Mouse (Mus musculus): ENCODE data around the gene Nacad.

Gene Nacad

DNA sequence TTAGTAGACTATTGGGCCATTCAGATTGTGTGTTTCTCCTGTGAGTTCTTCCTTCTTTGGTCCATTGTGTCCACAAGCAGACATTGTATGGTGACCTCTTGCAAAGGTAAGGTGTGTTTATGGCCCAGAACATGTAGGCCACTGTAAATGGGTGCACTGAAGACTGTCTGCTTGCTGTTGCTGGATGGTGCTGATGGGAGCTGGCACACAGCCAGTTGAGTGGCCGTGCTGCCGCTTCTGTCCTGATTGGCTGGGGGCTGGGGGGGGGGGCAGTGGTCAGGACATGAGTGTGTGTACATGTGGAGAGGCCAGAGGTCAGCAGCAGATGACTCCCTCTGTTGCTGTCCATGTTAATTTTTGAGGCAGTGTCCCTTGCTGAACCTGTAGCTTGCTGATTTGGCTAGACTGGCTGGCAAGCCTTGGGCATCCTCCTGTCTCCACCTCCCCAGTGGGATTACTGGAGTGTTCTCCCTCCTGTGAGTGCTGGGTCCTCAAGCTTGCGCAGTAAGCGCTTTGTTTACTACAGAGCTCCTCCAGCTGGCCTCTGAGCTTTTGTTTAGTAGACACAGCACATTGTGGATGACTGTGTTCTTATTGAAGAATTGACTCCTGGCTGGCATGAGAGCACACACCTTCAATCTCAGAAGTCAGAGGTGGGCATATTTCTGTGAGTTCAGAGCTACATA lies 25.6 kb downstream of the Nacad start:
- DNase-seq = no peak

DNA sequence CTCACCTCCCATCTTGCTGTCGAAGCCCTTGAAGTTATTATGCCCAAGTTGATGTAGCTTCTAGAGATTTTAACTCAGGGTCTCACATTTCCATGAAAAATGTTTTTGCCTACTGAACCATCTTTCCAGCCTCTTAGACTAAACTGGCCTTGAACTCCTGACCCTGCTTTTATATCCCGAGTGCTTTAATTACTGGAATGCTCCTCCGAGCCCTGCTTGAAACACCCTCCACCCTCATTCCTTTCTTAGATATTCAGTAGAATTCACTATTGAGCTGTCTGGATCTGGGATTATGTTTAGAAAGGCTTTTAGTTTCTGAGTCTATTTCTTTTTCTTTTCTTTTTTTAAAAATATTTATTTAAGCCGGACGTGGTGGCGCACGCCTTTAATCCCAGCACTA lies 26.5 kb downstream of the Nacad start:
- no peak for DNase-seq

DNA sequence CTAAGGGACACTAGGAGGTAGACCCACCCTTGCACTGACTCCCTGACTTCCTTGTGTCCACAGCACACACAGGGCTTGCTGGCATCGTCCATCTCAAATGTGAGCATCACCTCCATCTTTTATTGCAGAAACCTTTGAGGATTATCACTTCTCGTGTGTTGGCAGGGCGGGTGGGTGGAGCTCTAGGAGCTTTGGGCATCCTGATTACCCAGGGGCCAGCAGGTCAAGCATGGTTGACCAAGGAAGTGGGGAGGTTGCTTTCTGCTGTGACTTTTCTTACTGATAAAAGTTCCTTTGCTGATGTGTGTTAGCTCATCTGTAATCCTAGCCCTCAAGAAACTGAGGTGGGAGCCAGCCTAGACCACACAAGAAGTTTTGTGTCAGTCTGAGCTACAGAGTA lies 29.7 kb downstream of the Nacad start:
- no peak for DNase-seq

DNA sequence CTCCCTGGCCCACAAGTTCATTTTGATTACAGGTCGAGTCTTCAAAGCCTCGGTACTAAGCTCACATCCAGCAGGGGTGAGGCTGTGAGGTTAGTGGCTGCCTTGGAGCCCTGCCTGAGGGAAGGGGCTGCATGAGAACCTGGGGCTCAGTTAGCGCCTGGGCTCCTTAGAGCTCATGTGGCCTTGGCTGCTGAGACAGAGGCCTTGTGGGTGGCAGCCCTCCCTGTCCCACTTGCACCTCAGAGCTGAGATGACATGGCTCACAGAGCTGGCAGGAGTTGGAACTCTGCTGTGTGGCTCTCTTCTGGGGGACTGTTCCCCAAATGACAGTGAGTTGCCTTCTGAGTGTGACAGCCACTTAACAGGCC lies 36.5 kb downstream of the Nacad start:
- no peak for DNase-seq

DNA sequence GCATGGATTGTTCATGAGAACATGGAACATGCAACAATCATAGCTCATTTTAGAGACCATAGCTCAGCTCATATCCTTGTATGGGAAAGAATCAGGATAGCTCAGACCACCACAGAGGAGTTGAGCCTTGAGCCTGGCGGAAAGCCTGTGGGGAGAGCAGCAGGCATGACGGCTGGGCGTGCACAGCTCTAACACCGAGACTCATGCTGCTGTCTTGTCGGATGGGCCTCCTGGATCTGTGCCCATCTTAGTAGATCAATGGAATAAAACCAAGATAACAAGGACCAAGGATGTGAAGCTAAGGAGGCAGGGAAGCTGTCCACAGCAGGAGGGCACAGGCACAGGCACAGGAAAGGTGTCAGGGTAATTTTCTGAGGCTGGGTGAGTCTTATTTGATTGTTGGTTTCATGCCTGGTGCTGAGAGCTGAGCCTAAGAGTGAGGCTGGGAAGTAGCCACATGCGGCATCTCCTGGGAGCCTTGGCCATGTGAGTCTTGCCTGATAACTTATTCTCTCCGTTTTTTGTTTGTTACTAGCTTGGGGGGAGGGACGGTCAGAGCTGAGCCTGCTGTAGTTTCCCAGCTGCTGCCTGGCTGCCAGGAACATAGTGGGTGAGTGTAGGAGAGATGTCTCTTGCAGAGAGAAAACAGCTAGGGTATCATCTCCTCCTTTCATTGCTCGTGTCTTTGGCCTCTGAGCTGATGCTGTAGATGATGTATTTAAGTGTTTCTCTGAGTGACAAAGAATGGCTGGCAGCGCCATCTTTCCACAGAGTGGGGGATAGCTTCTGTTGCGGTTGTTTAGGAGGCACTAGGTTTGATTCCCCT lies 37.1 kb downstream of the Nacad start:
- DNase-seq = no peak

DNA sequence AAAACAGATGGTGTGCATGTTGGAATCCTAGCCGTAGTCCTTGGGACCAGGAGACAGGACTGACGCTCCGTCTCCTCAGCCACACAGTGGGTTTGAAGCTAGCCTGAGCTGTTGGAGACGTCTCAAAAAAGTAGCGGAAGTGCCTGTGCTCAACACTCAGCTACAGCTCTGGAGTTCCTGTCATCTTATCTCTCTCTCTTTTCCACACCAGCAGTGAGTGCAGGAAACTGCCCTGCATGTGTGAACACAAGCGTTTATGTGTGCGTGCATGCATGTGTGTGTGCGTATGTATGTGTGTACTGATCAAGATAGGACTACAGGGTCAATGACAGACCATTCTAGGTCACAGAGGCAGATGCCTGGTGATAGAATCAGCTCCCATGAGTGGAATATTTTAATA lies 37.9 kb downstream of the Nacad start:
- DNase-seq = no peak

DNA sequence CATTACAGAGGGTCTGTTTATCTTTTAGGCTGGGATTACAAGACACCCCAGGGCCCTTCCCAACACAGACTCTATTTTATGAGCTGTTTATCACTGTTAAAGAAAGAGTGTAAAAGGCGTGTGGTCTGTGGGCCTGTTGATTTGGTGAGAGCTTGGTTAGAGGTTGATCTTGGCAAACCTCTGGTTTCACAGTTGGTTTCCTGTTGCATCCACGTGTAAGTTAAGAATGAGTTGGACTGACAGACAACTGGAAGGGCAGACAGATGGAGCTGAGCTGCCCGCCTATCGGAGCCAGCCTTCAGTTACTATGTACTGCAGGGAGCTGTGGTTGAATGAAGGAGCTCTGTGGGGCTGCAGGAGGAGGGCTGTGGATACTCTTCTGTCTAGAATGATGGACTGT lies 39.4 kb downstream of the Nacad start:
- no peak for DNase-seq

DNA sequence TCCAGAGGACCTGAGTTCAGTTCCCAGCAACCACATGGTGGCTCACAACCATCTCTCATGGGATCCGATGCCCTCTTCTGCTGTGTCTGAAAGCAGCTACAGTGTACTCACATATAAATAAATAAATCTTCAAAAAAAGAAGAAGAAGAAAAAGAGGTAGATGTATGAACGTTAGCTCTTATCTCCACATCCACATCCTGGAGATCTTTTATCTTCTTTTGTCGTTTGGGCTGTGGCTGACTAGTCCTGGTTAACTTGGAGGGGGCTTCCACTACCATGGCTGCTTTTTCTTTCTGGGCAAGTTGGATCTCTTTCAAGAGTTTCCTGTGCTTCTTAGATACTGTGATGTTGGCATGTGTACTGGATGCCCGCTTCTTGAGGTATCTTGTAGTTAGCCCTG lies 42.7 kb downstream of the Nacad start:
- DNase-seq = no peak

DNA sequence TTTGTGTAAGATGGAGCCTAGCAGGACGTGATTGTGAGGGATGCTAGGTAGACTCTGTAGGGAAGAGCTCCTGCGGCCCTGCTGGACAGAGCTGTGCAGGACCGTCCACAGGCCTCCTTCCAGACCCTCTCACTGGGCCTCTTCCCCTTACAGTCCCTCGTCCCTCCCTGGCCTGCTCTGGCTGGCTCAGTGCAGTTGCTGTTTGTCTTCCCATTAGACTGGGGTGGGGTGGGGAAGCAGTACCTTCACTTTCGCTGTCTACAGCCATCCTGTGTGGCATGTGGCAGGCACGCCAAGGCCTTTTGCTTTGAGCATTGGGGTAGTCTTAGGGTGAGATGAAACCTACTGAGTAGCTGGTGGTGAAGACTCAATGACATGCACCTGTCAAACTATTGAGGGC lies 43.5 kb downstream of the Nacad start:
- DNase-seq = peak; percentile 49 to 61

DNA sequence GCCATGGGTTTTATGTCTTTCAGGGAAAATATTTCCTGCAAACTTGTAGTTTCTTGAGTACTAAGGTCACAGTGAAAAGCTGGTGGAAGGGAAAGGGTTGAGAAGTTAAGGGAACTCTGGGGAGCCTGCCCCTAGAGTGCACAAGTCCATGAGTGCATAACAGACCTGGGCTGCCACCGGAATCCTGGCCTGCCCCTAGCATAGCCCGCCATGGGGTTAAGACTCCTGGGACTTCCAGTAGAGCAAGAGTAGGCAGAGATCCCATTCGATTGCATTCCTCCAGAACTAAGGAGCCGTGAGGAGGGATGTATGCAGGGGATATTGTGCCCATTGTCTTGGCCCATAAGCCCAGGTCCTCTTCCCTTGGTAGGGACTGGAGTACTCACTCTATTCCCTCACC lies 44.4 kb downstream of the Nacad start:
- peak; percentile 41 to 50 for DNase-seq

DNA sequence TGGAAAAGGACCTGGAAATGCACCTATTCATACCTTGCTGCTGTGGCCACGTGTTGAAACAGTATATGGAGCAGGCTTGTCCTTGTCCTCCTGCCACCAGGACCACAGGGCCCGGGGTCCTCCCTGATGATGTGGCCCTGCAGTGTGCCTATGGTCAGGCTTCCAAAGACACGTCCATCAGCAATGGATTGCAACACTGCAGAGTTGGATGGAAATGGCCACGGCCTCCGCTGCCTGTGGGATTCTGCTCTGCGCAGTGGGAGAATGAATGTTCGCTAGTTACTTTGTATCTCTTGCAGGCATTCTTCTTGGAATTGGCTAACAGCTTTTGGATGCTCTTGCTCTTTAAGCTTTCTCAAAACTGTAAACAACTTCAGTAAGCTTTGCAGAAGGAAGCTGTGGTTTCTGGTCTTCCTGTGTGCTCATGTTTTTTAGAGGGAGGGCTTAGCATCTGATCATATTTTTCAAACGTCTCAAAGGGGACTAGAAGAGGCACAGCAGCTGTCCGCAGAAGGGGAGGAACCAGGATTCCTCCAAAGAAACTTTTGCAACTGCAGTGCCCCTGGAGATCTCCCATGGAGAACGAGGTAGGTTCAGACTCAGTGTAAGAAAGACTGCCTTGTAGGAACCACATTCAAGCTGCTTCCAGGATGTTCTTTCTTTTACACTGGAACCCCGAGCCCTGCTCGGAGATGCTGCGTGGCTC lies 45.0 kb downstream of the Nacad start:
- peak; percentile 57 for DNase-seq

DNA sequence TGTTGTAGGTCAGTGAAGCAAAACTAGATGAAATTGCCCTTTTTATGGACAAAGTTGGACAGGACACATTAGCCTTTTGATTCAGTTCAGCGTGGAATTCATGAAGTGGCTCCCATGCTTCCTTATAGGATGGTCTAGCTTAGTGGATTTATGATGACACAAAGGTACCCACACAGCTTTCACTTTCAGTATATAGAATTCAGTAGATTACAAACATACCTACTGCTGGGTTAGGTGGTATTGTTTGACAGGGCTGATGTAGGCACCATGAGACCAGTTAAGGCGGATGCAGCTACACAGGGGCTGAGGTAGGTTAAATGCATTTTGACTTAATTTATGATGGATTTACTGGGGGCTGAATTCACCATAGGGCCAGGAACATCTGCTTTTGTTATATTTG lies 45.9 kb downstream of the Nacad start:
- DNase-seq = no peak

DNA sequence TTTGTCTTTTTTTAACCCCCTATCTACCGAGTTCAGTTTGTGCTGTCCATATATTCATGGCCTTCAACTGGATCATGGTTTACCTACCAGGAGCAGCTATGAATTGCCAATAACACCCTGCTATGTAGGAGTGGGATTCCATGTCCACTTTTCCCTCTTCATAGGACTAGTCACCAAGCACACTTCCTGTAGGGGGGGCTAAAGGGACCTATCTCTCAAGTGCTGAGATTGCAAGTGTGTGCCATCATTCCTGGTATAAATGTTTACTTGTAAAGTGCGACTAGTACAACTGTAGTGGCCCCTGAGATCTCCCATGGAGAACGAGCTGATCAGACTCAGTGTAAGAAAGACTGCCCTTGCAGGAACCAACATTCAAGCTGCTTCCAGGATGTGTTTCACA lies 47.6 kb downstream of the Nacad start:
- DNase-seq = no peak

DNA sequence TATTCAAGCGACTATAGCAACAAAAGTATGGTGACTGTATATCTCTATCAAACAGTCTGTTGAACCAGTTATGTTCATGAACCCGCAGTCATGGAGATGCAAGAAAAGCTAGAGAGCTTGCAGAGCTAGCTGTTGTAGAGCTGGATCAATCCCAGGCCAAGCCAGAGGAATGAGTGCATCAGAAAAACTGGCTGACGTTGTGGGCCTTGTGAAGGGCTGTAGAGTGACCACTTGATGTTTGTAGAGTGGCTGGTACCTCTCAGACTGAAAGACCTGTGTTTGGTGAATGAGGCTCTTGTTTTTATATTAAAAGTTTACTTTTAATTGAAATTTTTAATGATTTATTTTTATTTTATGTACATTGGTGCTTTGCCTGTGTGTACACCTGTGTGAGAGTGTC lies 55.7 kb downstream of the Nacad start:
- DNase-seq = no peak

DNA sequence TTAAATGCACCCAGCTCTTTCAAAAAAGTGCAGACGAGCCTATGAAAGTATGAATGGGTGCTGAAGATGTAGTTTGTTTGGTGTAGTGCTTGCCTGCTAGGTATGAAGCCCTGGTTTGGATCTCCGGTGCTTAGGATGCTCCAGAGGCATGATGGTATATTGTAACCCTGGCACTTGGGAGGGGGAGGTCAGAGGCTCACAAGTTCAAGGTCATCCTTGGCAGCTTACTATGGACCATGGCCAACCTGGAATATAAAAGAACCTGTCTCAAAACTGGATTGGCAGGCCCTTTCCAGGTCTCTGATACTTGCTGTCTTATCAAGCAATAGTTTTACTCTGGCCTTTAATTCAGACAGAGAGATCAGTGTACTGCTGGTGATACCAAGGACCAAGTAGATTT lies 56.1 kb downstream of the Nacad start:
- DNase-seq = no peak

All from thymus, postnatal 36 days (tissue).